Mouse (Mus musculus) midbrain, embryonic 12.5 days (tissue): Measurements from ENCODE around the gene Hvcn1. TPM values are rescaled to one million over a fixed set of nuclear protein-coding genes. Genes with fewer than 3 reads are reported as not detected.

Experiments
- ATAC-seq: fragments of 200-750 bp; cut with Nextera tagmentation; 2 replicates; pipeline ENCODE4 v1.8.0; 2017; ENCODE audit warnings: low read depth, moderate TSS enrichment, moderate library complexity; ENCODE audit not compliant: low FRiP score
- H3K27ac ChIP-seq: fragments of 300-500 bp; sonication (generic); replicated peaks from 2 replicates; pipeline ENCODE4 v1.5.1; 2016; ENCODE audit warnings: mild to moderate bottlenecking
- H3K27me3 ChIP-seq: fragments of 300-500 bp; sonication (generic); 2 replicates; pipeline ENCODE4 v1.6.1; 2016; ENCODE audit warnings: mild to moderate bottlenecking
- H3K36me3 ChIP-seq: fragments of 300-500 bp; sonication (generic); 2 replicates; pipeline ENCODE4 v1.6.1; 2016
- H3K4me1 ChIP-seq: fragments of 300-500 bp; sonication (generic); 2 replicates; pipeline ENCODE4 v1.6.1; 2016
- H3K4me2 ChIP-seq: fragments of 300-500 bp; sonication (generic); replicated peaks from 2 replicates; pipeline ENCODE4 v1.6.1; 2016; ENCODE audit warnings: mild to moderate bottlenecking, moderate library complexity
- H3K4me3 ChIP-seq: fragments of 300-500 bp; sonication (generic); 2 replicates; pipeline ENCODE4 v1.5.1; 2016; ENCODE audit warnings: mild to moderate bottlenecking
- H3K9ac ChIP-seq: fragments of 300-500 bp; sonication (generic); replicated peaks from 2 replicates; pipeline ENCODE4 v1.6.1; 2016; ENCODE audit warnings: mild to moderate bottlenecking, moderate library complexity
- H3K9me3 ChIP-seq: fragments of 300-500 bp; sonication (generic); 2 replicates; pipeline ENCODE4 v1.6.1; 2016; ENCODE audit warnings: mild to moderate bottlenecking
- WGBS: fragments of 180-500 bp; shearing (Covaris S2); methylation state at CpG from one replicate; pipeline ENCODE4 v1.1.7; 2016; 5-methylcytosine and 5-hydroxymethylcytosine counted together
- polyA plus RNA-seq: library from polyadenylated mRNA; unstranded; fragments of >200 nt; fragmentation: Nextera tagmentation; extraction: Ambion mirVana; gene quantifications from 2 replicates; pipeline ENCODE4 v1.2.1, GENCODE M21; 2016

The Hvcn1 gene
- polyA plus RNA-seq, 1 experiment from 2014 or later = 10.8 TPM

- H3K4me3 ChIP-seq = peak within 1 kb of the TSS; percentile 85
- H3K9ac ChIP-seq = peak within 1 kb of the TSS; percentile 86
- no peaks in the 10 kb centered on the region for H3K27me3 ChIP-seq
- H3K27ac ChIP-seq = peak within 1 kb of the TSS; percentile 67
- WGBS = 2% methylated on average over 49 of the region's 49 CpGs
- H3K4me2 ChIP-seq = peak within 1 kb of the TSS; percentile 78
- H3K36me3 ChIP-seq = peaks cover 10% of the 10 kb centered on the region
- ATAC-seq = peak; percentile 96
- no peaks in the 10 kb centered on the region for H3K9me3 ChIP-seq
- H3K4me1 ChIP-seq = peaks cover 27% of the 10 kb centered on the region
These were observed 57.6 kb downstream of the Hvcn1 start, which contains the start of gene Tctn1 for GRCm38 (mm10) chr5:122263933-122264905. Gene Tctn1 (minus strand): TSS chr5:122264460.

GRCm38 (mm10) chr5:122265187-122265586 is 58.6 kb downstream of the Hvcn1 start:
- Histone ChIP-seq H3K36me3 (0 out of 2 replicates have a peak, but pooled peaks cover 6% of the 10 kb centered on the region), H3K4me1 (peaks cover 27% of the 10 kb centered on the region), H3K27ac (no peak overlapping the region), H3K9me3 (no peaks in the 10 kb centered on the region), H3K4me3 (no peak overlapping the region), H3K9ac (no peak overlapping the region), H3K4me2 (no peak overlapping the region), H3K27me3 (no peaks in the 10 kb centered on the region)
- WGBS = 68% methylated on average over 3 of the region's 3 CpGs
- ATAC-seq = 0 out of 2 replicates have a peak, but pooled peaks have one; percentile 3

- no peak for ATAC-seq
- Histone ChIP-seq H3K4me3 (no peak overlapping the region), H3K9me3 (no peaks in the 10 kb centered on the region), H3K27me3 (no peaks in the 10 kb centered on the region), H3K9ac (no peak overlapping the region), H3K4me1 (peaks cover 21% of the 10 kb centered on the region), H3K27ac (no peak overlapping the region), H3K4me2 (no peak overlapping the region), H3K36me3 (0 out of 2 replicates have a peak, but pooled peaks cover 6% of the 10 kb centered on the region)
- 94% methylated on average over 2 of the region's 2 CpGs for WGBS
These were observed 59.3 kb downstream of the Hvcn1 start for GRCm38 (mm10) chr5:122265942-122266341.

- Histone ChIP-seq H3K9me3 (no peaks in the 10 kb centered on the region), H3K36me3 (no peaks in the 10 kb centered on the region), H3K9ac (no peak overlapping the region), H3K4me3 (no peak overlapping the region), H3K27ac (no peak overlapping the region), H3K4me1 (peaks cover 14% of the 10 kb centered on the region), H3K27me3 (no peaks in the 10 kb centered on the region), H3K4me2 (no peak overlapping the region)
- ATAC-seq = no peak
- 82% methylated on average over 7 of the region's 7 CpGs for WGBS
These were observed 60.5 kb downstream of the Hvcn1 start for GRCm38 (mm10) chr5:122267136-122267535.

GRCm38 (mm10) chr5:122267899-122268298 is 61.3 kb downstream of the Hvcn1 start:
- no peaks in the 10 kb centered on the region for H3K9me3 ChIP-seq
- H3K4me1 ChIP-seq = peaks cover 11% of the 10 kb centered on the region
- H3K9ac ChIP-seq = no peak overlapping the region
- H3K27ac ChIP-seq = no peak overlapping the region
- no peak overlapping the region for H3K4me3 ChIP-seq
- no peak for ATAC-seq
- no peak overlapping the region for H3K4me2 ChIP-seq
- no peaks in the 10 kb centered on the region for H3K36me3 ChIP-seq
- H3K27me3 ChIP-seq = no peaks in the 10 kb centered on the region
- 29% methylated on average over 5 of the region's 5 CpGs for WGBS

GRCm38 (mm10) chr5:122268858-122269604 is 62.4 kb downstream of the Hvcn1 start:
- H3K4me3 ChIP-seq = no peak overlapping the region
- no peaks in the 10 kb centered on the region for H3K4me1 ChIP-seq
- no peak overlapping the region for H3K27ac ChIP-seq
- no peaks in the 10 kb centered on the region for H3K36me3 ChIP-seq
- no peak overlapping the region for H3K4me2 ChIP-seq
- WGBS = 79% methylated on average over 12 of the region's 12 CpGs
- H3K9me3 ChIP-seq = no peaks in the 10 kb centered on the region
- no peak overlapping the region for H3K9ac ChIP-seq
- ATAC-seq = no peak
- H3K27me3 ChIP-seq = no peaks in the 10 kb centered on the region

- WGBS = 85% methylated on average over 5 of the region's 5 CpGs
- Histone ChIP-seq H3K9me3 (no peaks in the 10 kb centered on the region), H3K4me3 (no peak overlapping the region), H3K36me3 (no peaks in the 10 kb centered on the region), H3K27ac (no peak overlapping the region), H3K27me3 (no peaks in the 10 kb centered on the region), H3K4me2 (no peak overlapping the region), H3K4me1 (peaks cover 11% of the 10 kb centered on the region), H3K9ac (no peak overlapping the region)
- no peak for ATAC-seq
These were observed 66.2 kb downstream of the Hvcn1 start for GRCm38 (mm10) chr5:122272821-122273220.

GRCm38 (mm10) chr5:122274785-122275184 is 68.2 kb downstream of the Hvcn1 start:
- H3K9ac ChIP-seq = no peak overlapping the region
- no peak for ATAC-seq
- H3K4me2 ChIP-seq = no peak overlapping the region
- no peaks in the 10 kb centered on the region for H3K27me3 ChIP-seq
- no peak overlapping the region for H3K4me3 ChIP-seq
- no peak overlapping the region for H3K27ac ChIP-seq
- H3K4me1 ChIP-seq = peaks cover 11% of the 10 kb centered on the region
- 9% methylated on average over 5 of the region's 5 CpGs for WGBS
- no peaks in the 10 kb centered on the region for H3K36me3 ChIP-seq
- H3K9me3 ChIP-seq = no peaks in the 10 kb centered on the region

- no peak overlapping the region for H3K4me2 ChIP-seq
- 91% methylated on average over 7 of the region's 7 CpGs for WGBS
- H3K4me3 ChIP-seq = no peak overlapping the region
- no peaks in the 10 kb centered on the region for H3K27me3 ChIP-seq
- no peak overlapping the region for H3K27ac ChIP-seq
- no peak overlapping the region for H3K9ac ChIP-seq
- H3K36me3 ChIP-seq = no peaks in the 10 kb centered on the region
- H3K9me3 ChIP-seq = no peaks in the 10 kb centered on the region
- peaks cover 11% of the 10 kb centered on the region for H3K4me1 ChIP-seq
- no peak for ATAC-seq
These were observed 72.3 kb downstream of the Hvcn1 start for GRCm38 (mm10) chr5:122278946-122279345.

- peaks cover 5% of the 10 kb centered on the region; the same call in 1 of the 2 replicates for H3K4me1 ChIP-seq
- no peaks in the 10 kb centered on the region for H3K9me3 ChIP-seq
- 86% methylated on average over 12 of the region's 12 CpGs for WGBS
- H3K27ac ChIP-seq = no peak overlapping the region
- H3K27me3 ChIP-seq = no peaks in the 10 kb centered on the region
- no peak overlapping the region for H3K4me3 ChIP-seq
- H3K36me3 ChIP-seq = no peaks in the 10 kb centered on the region
- no peak overlapping the region for H3K4me2 ChIP-seq
- no peak overlapping the region for H3K9ac ChIP-seq
- no peak for ATAC-seq
These were observed 73.3 kb downstream of the Hvcn1 start for GRCm38 (mm10) chr5:122279799-122280421.

GRCm38 (mm10) chr5:122280422-122280826 is 73.8 kb downstream of the Hvcn1 start:
- H3K9me3 ChIP-seq = no peaks in the 10 kb centered on the region
- H3K9ac ChIP-seq = no peak overlapping the region
- H3K27ac ChIP-seq = no peak overlapping the region
- no peak for ATAC-seq
- H3K4me3 ChIP-seq = no peak overlapping the region
- no peaks in the 10 kb centered on the region for H3K36me3 ChIP-seq
- H3K4me1 ChIP-seq = peaks cover 4% of the 10 kb centered on the region
- 55% methylated on average over 6 of the region's 6 CpGs for WGBS
- H3K27me3 ChIP-seq = no peaks in the 10 kb centered on the region
- H3K4me2 ChIP-seq = no peak overlapping the region
